Mouse (Mus musculus) testis, adult 2 months (tissue): ENCODE measurements around the gene Ggnbp2.

Source experiments
- CTCF ChIP-seq: fragments of 200-500 bp; IDR thresholded peaks from 2 replicates; pipeline ENCODE4 v1.5.1; 2012; ENCODE audit warnings: low read depth, mild to moderate bottlenecking, inconsistent platforms, low read length, moderate library complexity; ENCODE audit not compliant: control insufficient read depth, insufficient read depth, insufficient replicate concordance
- POLR2A ChIP-seq: fragments of 200-500 bp; IDR thresholded peaks from 2 replicates; pipeline ENCODE4 v1.6.1; 2012; ENCODE audit warnings: low read depth, mild to moderate bottlenecking, inconsistent platforms, low read length, moderate library complexity; ENCODE audit not compliant: control insufficient read depth

DNA sequence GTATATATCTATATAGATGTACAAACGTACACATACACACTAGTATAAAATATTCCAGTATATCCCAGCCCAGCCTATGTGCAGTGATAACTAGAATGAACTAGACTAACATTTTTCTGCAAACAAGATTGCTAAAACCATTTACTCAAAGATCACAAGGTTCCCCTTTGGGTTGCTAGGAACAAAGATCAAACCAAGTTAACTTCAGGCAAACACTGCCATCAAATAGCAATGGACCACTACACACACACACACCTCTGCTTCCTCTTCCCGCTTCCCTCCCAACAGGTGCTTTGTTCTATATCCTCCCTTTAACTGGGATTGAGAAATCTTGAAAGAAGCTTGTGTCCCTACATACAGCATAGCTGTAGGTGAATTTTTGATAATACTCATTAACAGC is 3.0 kb downstream of the Ggnbp2 start:
- TF ChIP-seq POLR2A = no peak
- TF ChIP-seq CTCF = no peak
